Mouse (Mus musculus): ENCODE results near the gene Pla2g12b.

The Pla2g12b gene

DNA sequence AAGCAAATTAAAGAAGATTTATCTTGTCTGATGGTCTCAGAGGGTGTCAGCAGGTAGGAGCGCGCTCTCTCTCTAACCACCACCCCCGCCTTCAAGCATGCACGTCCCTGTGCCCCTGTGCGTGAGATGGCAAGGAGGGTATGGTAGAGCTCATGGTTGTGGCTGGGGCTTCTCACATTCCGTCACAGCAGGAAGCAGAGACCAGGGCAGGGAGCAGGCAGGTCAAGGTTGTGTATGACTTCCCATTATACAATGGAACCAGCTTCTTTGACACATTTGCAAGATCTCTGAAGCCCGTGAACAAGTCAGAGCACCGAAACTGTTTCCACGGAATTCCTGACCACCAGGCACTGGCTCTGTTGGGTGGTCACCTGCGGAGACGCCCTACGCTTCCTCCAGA lies 6.8 kb downstream of the Pla2g12b start:
- no peak for DNase-seq (ENCODE audit: extremely low read depth, insufficient read length, low spot score)

DNA sequence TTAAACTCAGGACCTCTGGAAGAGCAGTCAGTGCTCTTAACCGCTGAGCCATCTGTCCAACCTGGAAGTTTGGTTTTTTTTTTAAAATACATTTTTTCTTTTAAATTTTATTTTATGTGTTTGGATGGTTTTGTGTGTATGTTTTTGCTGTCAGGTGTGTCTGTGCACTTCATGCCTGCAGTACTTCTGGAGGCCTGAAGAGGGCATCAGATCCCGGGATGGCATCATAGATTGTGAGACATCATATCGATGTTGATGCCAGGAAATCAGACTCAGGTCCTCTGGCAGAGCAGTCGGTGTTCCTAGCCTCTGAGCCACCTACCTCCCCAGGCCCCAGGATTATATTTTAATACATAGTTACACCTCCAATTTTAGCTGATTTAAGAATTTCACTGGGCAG lies 10.3 kb downstream of the Pla2g12b start:
- DNase-seq (ENCODE audit: extremely low read depth, insufficient read length, low spot score): no peak

DNA sequence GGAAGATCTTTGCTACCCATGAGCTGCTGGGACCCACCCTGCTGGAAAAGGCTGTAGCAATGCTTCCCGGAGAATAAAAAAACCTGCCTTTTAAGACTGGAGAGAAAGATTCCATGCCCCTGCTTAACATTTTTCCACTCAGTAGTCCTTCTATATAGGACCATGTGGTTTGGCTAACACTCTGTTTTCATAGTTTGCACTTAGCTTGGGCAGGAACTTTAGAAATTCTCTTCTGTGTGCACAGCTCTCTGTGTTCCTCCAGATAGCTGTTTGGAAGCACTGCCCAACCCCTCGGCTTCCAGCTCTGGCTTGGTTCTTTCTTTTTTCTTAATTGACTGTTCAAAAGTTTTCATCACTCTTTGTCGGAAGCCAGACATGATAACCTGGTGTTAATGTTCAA lies 13.2 kb downstream of the Pla2g12b start:
- no peak for DNase-seq (ENCODE audit: extremely low read depth, insufficient read length, low spot score)

DNA sequence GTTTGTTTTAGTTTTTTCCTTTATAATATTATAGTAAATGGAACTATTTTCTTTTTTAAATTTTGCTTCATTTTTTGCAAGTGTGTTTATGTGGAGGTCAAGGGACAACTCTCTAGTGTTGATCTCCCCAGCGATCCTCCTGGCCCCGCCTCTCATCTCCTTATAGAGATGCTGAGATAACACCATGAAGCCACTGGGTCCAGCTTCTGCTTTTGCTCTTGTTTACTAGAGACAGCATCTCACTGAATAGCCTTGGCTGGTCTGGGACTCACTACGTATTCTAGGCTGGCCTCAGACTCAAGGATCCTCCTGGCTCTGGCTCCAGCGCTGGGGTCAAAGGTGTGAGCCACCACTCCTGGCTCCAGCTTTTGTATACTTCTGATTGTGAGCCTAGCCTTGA lies 16.1 kb downstream of the Pla2g12b start:
- DNase-seq (ENCODE audit: extremely low read depth, insufficient read length, low spot score): no peak

DNA sequence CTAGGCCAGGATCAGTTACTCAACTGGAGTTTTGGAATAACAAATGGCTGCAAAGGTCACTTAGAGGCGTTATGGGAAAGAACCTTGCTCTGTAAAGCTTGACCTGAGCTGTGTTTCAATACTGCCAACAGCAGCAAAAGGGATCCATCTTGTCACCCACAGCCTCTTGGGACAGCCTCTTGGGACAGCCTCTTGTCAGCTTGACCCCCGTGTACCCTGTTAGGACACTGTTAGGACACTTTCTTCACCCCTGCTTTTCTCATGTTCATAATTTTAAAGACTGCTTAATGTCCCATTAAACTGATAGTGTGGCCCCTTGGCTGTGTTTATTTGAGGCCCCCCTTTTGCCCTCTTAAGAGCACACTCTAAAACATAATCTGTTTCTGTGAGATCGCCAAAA lies 21.0 kb downstream of the Pla2g12b start:
- DNase-seq (ENCODE audit: extremely low read depth, insufficient read length, low spot score): no peak

DNA sequence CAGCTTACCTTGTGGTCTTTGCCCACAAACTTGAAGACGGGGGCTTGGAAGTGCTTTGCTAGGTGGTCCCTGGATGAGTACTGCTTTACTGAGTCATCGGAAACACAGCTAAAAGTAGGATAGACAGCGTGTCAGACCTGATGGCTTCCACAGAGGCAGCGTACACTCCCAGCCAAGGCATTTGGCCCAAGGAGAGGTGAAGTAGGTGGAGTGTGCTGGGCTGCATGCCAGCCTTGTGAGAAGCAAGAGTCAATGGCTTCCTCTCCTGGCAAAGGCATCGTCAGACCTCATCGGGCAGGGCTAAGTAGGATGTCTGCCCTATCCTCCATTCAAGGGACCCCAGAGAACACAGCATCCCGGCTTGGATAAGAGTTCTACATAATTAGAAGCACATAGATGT lies 21.9 kb downstream of the Pla2g12b start:
- DNase-seq (ENCODE audit: extremely low read depth, insufficient read length, low spot score): peak; percentile 28

DNA sequence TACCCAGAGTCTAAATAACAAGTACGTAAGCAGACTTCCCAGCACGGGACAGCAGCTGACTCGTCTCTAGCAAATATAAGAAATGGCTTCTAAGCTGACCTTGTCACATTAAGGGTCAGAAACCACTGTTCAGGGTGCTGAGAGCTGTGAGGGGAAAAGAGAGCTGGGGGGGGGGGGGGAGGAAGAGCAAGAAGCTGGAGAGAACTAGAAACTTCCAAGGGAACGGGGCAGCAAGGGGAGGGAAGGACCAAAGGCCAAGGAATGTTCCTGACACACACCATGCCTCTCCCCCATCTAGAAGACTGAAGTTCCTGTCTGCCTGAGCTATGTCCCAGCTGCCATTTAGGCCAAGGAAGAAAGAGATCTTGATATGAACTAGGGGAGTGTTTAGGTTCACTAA lies 22.9 kb downstream of the Pla2g12b start:
- no peak for DNase-seq (ENCODE audit: extremely low read depth, insufficient read length, low spot score)

DNA sequence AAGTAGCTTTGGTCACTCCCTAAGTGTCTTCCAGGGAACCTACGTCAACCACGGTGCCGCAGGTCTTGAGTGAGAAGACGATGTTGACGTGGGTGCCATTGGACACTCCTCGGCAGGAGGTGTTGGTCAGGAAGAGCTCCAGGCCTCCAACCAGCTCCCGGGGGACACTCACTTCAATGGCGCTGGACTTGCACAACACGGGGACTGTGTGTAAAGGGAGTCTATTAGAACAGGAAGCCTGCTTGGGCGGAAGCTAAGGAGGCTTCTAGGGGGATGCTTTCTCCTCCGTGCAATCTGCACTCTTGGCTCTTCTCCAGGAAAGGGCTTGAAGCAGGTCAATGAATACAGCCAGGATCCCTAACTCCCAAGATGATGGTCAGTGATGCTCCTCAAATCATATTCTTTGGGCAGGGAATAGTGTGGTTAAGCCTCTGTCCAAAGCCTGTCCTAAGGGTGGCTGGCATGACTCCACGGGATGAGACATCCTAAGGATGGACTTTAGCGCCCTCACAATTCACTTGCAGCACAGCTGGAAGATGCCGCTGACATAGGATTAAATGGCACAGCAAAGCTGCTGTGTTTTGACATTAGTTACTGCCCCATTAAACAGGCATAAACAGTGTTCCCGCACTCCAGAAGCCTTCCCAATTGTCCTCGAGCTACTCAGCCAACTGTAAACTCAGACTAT lies 26.1 kb downstream of the Pla2g12b start:
- DNase-seq (ENCODE audit: extremely low read depth, insufficient read length, low spot score): no peak

DNA sequence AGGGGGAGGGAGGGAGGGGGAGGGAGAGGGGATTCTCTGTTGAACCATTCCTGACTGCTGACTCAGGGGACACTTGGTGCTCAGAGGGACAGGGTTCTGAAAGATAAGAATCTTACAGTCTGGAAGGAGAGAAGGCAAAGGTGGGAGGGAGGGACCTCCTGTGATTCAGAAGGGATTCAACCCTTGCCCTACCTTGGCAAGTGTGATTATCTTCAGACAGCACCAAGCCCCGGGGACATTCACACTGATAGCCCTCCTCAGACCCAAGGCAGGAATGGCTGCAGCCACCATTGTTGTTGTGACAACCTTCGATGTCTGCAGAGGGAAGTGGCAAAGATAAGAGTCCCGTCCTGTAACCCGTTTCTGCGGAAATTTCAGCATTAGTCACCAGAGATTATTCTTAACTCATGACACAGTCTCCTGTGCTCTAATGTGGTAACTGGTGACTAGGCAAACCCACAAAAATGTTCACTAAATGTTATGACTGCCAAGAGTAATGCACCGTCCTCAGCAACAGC lies 27.3 kb downstream of the Pla2g12b start:
- peak; percentile 65 for DNase-seq (ENCODE audit: extremely low read depth, insufficient read length, low spot score)

DNA sequence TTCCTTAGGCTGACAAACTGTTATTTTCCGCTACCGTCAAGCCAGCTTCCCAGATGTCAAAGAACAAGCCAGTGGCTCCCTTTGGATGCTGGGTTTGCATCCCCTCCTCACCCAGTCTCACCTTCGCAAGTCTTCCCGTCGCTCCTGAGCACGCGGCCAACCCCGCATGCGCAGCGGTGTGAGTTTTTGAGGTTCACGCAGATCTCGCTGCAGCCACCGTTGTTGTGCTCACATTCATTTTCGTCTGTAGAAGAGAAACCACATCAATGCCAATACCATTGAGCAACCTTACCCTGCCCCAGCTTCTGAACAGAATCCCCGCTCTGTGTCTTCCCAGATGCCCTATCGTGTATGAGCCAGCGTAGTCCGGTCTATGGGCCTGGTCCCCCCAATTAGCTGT lies 32.3 kb downstream of the Pla2g12b start:
- DNase-seq (ENCODE audit: extremely low read depth, insufficient read length, low spot score): no peak

DNA sequence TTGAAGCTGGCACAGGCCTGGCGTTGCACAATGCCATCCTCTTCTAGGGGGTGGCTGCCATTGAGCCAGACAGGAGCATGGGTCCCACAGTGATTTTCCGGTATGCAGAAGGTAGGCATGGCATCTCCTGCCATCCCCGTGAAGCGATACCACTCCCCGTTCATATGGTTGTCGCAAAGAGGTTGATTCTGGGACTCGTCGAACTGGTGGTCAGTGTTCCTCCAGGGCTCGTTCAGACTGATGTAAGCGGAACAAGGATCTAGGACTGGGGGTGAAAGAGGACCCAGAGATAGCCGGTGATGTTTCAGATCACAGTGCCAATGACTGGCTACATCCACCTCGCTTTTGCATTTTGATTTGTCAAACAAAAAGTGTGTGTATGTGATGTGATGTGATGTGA lies 35.2 kb downstream of the Pla2g12b start:
- DNase-seq (ENCODE audit: extremely low read depth, insufficient read length, low spot score): no peak

DNA sequence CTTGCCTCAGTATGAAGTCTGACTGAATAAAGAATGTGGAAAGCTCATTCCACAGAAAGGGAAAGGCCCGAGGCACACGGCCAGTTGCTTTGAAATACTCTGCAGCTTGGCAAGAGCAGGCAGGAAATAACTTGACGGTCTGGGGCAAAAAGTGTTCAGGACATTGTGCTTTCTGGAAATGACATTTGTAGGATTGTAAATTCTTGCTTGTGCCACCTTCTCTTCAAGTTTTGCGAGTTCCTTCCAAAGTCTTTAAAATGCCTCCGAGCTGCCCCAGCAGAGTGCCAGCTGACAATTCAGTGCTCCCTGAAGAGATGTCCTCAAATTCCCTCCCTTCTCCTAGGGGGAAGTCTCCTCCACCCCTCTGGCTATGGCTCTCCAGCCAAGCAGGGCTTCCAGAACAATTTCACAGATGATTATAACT lies 36.1 kb downstream of the Pla2g12b start:
- DNase-seq (ENCODE audit: extremely low read depth, insufficient read length, low spot score): no peak

DNA sequence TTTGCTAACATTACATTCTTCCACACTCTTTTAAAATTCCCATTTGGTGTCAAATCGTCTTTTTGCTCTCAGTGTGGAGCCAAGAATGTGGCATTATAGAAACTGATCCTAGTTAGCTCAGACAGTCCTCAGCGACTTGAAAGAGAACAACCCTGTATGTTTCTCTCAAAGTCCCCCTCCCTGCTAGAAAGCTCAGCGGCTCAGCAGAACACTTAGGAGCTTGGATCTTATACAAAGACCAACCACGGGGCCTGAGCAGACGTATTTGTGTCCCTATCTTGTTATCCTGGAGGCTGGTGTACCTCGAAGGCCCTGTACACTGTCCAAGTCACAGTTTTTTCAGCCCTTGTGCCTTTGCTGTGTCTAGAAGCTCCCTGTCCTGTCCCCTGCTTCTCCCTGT lies 36.7 kb downstream of the Pla2g12b start:
- DNase-seq (ENCODE audit: extremely low read depth, insufficient read length, low spot score): no peak

DNA sequence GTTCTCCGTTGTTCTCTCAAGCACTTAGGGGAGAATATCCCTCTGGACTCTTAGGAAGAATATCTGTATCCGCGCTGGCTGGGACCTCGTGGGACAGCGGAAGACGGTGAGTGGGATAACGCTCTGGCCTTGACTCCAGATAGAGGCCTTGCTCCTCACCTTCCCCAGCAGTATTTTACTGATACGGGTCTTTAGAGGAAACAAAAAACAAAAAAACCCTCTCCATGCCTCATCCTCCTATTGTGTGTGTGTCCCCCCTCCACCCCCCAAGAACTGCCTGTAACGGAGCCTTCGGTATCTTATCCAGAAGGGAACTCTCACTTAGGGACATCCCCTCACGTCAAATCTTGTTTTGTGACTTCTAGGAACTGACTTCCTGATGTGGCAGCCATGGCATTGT lies 38.3 kb downstream of the Pla2g12b start, which contains the start of gene Oit3:
Oit3 (minus strand) TSS at position 44 of the 400 bp plus-strand sequence.
- DNase-seq (ENCODE audit: extremely low read depth, insufficient read length, low spot score): no peak

DNA sequence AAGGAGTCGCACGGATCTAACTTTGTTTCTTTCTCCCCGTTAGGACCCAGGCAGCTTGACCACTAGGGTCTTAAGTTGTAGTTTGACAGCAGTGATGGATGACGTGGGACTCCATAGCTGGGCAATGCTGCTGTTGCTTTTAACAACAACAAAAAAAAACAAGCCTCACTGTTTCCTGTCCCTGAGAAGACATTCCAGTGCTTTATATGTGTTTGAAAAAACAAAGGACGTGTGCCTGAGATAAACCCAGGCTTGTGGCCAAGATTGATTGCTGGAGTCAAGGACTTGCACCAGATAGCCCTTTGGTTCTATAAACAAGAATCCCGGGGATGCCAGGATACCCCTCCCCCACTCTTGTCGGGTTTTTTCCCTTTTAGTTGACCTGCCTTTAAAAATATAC lies 39.8 kb downstream of the Pla2g12b start:
- DNase-seq (ENCODE audit: extremely low read depth, insufficient read length, low spot score): no peak

DNA sequence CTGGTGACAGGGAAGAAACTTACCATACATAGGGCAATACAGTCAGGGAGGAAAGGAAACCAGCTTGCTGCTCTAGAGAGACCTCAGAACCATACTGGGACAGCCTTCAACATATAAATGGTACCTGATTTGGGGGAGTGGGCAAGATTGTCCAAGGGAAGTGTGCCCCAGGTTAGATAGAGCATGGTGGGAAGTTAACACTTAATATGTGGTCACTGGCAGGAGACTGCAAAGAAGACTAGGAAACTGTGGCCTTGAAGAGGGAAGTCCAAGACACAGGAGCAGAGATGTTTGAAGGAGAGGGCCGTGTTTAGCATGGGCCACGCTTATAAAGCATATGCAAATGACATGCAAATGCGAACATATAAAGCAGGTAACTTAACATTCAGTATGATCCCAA lies 40.6 kb downstream of the Pla2g12b start:
- DNase-seq (ENCODE audit: extremely low read depth, insufficient read length, low spot score): no peak

DNA sequence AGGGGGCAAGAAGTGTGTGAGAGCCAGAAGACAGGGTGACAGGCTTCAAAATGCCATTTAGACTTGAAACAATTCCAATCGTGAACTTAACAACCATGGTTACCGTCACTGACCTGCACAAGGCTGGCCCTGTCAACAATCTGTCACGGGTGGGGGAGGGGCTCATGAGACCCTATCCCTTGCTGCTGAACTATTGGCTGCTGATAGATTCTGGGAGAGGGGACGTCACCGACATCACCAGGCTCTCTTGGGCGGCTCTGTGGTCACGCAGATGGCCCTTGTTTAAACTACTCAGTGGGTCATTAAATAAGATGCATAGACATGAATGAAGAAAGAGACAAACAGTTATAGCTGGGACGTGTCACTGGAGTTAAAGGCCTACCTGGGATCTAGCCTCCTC lies 41.2 kb downstream of the Pla2g12b start:
- DNase-seq (ENCODE audit: extremely low read depth, insufficient read length, low spot score): no peak

DNA sequence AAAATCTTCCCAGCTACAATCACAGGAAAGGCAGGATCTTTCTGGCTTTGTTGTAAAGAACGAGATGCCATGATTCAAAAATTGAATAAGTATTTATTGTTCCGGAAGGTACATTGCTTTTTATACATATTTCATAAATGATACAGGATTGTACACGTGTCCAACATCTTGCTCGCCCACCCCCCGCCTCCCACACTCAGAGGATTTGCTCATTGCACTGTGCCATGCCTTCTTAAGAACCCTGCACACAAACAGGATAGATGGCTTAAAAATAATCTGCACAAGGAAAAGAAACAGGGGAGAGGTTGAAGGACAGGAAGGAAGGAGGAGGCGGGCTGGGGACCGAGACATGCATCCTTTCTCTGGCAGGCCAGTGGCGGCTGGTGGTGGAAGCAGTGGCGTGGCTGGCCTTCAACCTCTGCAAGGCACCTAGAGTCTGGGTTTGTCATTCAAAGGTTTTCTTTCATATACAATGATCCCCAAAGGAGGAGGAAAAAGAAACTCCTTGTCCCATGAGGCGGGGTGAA lies 43.5 kb downstream of the Pla2g12b start:
- no peak for DNase-seq (ENCODE audit: extremely low read depth, insufficient read length, low spot score)

DNA sequence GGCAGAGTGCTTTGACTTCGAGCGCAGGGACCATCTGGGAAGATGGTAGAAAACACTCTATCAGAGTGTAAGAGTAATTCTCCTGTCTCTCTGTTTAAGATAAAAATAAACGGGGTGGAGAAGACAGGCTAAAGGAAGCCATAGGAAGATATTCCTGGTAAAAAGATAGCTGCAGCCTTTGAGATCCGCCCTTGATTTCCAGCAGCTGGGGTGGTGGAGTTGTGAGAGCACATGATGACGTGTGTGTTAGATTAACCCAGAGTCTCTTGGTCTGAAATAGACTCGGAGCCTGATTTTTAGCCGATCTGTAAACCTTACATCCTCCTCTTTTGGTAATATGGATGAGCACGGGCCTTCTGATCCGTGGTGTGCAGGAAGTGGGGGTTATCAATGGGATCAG lies 44.1 kb downstream of the Pla2g12b start:
- DNase-seq (ENCODE audit: extremely low read depth, insufficient read length, low spot score): no peak

DNA sequence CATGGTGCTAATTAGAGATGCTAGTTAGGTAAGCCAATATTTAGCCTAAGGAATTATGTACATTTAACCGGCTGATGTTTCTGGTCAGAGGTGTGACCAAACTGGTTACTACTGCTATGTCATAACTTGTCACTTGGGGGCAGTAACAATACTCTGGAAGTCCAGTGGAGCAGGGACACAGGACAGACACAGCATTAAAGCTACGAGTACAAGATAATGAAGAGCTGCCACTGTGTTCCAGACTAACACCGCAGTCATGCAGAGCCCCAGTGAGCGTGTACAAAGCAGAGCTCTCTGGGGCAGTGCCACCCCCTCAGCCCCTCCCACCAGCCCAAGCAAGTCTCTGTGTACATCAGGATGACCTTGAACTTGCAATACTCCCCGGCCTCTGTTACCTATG lies 48.4 kb downstream of the Pla2g12b start:
- DNase-seq (ENCODE audit: extremely low read depth, insufficient read length, low spot score): peak; percentile 43

DNA sequence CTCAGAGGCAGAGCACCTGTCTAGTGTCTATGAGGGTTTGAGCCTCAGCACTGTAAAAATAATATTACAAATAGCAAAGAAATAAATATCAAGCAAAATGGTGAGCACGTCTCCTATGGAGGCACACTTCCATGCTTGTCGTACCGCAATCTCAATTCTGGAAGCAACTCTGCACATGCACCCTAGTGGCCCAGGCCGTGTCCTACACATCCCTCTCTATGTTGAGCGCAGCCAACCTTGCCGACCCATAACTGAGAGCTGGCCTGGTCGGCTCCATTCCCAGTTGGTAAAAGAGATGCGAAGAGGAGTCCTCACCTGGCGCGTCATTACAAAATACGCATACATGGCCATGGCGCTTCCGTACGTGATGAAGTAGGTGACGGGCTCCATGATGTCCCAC lies 51.2 kb downstream of the Pla2g12b start:
- DNase-seq (ENCODE audit: extremely low read depth, insufficient read length, low spot score): no peak

DNA sequence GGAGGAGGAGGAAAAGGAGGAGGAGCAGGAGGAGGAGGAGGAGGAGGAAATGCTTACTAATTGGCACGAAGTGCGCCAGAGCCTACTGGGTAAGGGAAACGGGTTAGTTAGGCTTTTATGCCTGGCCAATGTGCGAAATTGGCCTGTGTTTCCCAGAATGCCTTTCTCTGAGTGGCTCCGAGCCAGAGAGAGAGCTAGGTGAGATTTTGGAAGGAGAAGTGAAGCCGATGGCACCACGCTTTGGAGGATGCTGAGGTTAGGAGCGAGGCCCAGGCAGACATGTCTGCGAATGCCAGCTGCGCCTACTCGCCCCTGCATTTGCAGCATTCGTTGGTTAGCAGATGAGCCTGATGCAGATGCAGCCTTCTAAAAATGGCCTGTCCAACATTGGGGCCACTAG lies 56.3 kb downstream of the Pla2g12b start:
- no peak for DNase-seq (ENCODE audit: extremely low read depth, insufficient read length, low spot score)

DNA sequence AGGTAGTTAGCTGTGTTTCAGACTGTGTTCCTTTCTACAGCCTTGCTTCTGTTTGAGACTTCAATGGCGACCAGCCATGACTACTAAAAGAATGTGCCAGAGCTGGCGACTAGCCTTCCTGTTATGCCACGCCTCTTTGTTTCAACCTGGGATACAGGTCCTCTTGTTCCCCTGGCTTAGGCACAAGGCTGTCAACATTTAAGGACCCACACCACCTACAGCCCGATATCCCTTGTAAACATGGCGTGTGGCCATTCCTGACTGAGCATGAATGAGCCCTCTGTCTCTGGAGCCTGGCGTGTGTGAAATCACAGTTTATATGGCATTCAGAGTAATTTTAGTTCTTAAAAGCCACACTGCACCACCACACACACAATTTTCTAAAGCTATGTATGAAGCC lies 58.8 kb downstream of the Pla2g12b start:
- no peak for DNase-seq (ENCODE audit: extremely low read depth, insufficient read length, low spot score)

Data from 3134 (cell line).